In the genomic region with DNA sequence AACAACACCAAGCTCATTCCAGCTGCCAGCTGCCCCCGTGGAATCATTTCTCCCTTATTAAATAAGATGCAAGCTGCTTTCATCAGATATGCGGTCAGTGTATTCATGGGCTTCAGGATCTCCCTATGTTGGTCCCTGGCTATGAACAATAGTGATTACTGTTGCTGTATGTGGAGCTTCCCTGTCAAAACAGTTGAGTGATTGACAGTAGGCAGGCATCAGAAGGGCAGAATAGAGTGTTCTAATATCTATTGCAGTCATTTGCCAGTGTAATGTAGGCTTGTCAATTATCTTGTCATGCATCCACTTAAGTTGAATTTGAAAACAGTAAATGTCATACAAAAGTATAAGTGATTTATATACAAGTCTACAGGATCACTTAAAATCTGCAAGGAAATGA, we compare ENCODE assay signal across 17 mouse cellular contexts.
"Had no signal": no experiment of that assay in that cellular context is flagged by ENCODE, and none has a peak within 500 bp of the region (broad histone marks: within the 10 kb centered on the region; RNA-seq: fewer than 3 reads in every experiment).

No protein-coding gene starts in this region.

- H3K27ac ChIP-seq: kidney, postnatal 0 days; layer of hippocampus, adult 2 months; liver, embryonic 13.5 days; stomach, postnatal 0 days had no signal

- H3K4me2 ChIP-seq: liver, embryonic 13.5 days; midbrain, embryonic 11.5 days had no signal

- H3K36me3 ChIP-seq: liver, embryonic 13.5 days had no signal

- DNase-seq: kidney, postnatal 25 days; layer of hippocampus, adult 9-11 months; liver, embryonic 13.5 days; lung, adult 2 months; lung, postnatal 14 days; lung, postnatal 4 days; midbrain, embryonic 14.5 days; right cerebral cortex, adult 18-20 months; right cerebral cortex, postnatal 14 days; right cerebral cortex, postnatal 4 days; thymus, adult 2 months; thymus, postnatal 14 days; thymus, postnatal 4 days had no signal

- H3K4me3 ChIP-seq: layer of hippocampus, adult 2 months; liver, embryonic 13.5 days had no signal

- H3K4me1 ChIP-seq: liver, embryonic 13.5 days had no signal

- H3K27me3 ChIP-seq: liver, embryonic 13.5 days had no signal

- H3K9me3 ChIP-seq: liver, embryonic 13.5 days had no signal

- H3K9ac ChIP-seq: liver, embryonic 13.5 days had no signal
